Comparison of ENCODE assay signal across 15 mouse cellular contexts in the genomic region with DNA sequence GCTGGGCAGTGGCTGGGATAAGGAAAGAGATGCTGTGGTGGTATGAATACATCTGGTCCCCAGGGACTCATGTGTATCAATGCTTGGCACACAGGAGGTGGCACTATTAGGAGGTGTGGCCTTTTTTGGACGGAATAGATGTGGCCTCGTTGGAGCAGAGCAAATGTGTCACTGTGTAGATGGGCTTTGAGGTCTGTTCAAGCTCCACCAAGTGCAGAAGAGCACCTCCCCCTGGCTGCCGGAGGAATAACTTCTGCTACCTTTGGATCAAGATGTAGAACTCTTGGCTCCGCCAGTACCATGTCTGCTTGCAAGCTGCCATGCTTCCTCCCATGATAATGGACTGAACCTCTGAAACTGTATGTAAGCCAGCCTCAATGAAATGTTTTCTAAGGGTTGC. TPM values are rescaled to one million over a fixed set of nuclear protein-coding genes. Genes with fewer than 3 reads are reported as not detected.
DNase-seq lines count a peak whose midpoint lies in the region; ATAC-seq and TF ChIP-seq lines count a peak whose summit lies in the region.
"Had no signal": no experiment of that assay in that cellular context is flagged by ENCODE, and none has a peak within 500 bp of the region (broad histone marks: within the 10 kb centered on the region; RNA-seq: fewer than 3 reads in every experiment).

No protein-coding gene starts in this region.

- H3K27me3 ChIP-seq in forebrain, postnatal 0 days (ENCODE audit: insufficient read depth, low read length): no peaks in the 10 kb centered on the region
- no peaks in the 10 kb centered on the region for H3K27me3 ChIP-seq in forebrain, embryonic 13.5 days

- no peak overlapping the region for H3K4me2 ChIP-seq in forebrain, postnatal 0 days (ENCODE audit: low read depth)
- no peak overlapping the region for H3K4me2 ChIP-seq in forebrain, embryonic 13.5 days
- H3K4me2 ChIP-seq: limb, embryonic 12.5 days had no signal

- no peaks in the 10 kb centered on the region for H3K36me3 ChIP-seq in forebrain, postnatal 0 days (ENCODE audit: insufficient read depth)
- H3K36me3 ChIP-seq in forebrain, embryonic 13.5 days (ENCODE audit: poor library complexity, severe bottlenecking): no peaks in the 10 kb centered on the region
- H3K36me3 ChIP-seq: limb, embryonic 12.5 days had no signal

- TF ChIP-seq CTCF in forebrain, postnatal 0 days (IDR thresholded peaks at IDR 0.05; ENCODE audit: low read depth): peak; percentile 47
- TF ChIP-seq CTCF in lung, adult 2 months (IDR thresholded peaks at IDR 0.05; ENCODE audit: insufficient read depth, low read length): peak; percentile 32; the same call in 1 of the 2 replicates

- no peak for TF ChIP-seq POLR2A in lung, adult 2 months (IDR thresholded peaks at IDR 0.05; ENCODE audit: borderline replicate concordance, extremely low read depth, low read depth, low read length)

- no peak overlapping the region for H3K27ac ChIP-seq in forebrain, postnatal 0 days (ENCODE audit: low read depth, low read length)
- no peak overlapping the region for H3K27ac ChIP-seq in forebrain, embryonic 13.5 days
- H3K27ac ChIP-seq: limb, embryonic 12.5 days had no signal

- no peaks in the 10 kb centered on the region for H3K9me3 ChIP-seq in forebrain, postnatal 0 days (ENCODE audit: low read length)
- no peaks in the 10 kb centered on the region for H3K9me3 ChIP-seq in forebrain, embryonic 13.5 days (replicated peaks)
- H3K9me3 ChIP-seq: limb, embryonic 12.5 days had no signal

- H3K4me3 ChIP-seq in forebrain, postnatal 0 days (ENCODE audit: low read depth, low read length): no peak overlapping the region
- H3K4me3 ChIP-seq in forebrain, embryonic 13.5 days: no peak overlapping the region
- no peak overlapping the region for H3K4me3 ChIP-seq in lung, adult 2 months (replicated peaks; ENCODE audit: extremely low read depth, low read depth, low read length)
- H3K4me3 ChIP-seq: limb, embryonic 12.5 days had no signal

- H3K9ac ChIP-seq in forebrain, postnatal 0 days: no peak overlapping the region
- no peak overlapping the region for H3K9ac ChIP-seq in forebrain, embryonic 13.5 days
- H3K9ac ChIP-seq: limb, embryonic 12.5 days had no signal

- 73% methylated on average over 4 of the region's 4 CpGs for WGBS in forebrain, postnatal 0 days
- WGBS in forebrain, embryonic 13.5 days: 79% methylated on average over 4 of the region's 4 CpGs
- 70% methylated on average over 4 of the region's 4 CpGs for WGBS in lung, adult 2 months

- peaks cover 5% of the 10 kb centered on the region; the same call in 1 of the 2 replicates for H3K4me1 ChIP-seq in forebrain, postnatal 0 days (ENCODE audit: insufficient read depth)
- H3K4me1 ChIP-seq in forebrain, embryonic 13.5 days: peaks cover 29% of the 10 kb centered on the region
- peaks cover 10% of the 10 kb centered on the region for H3K4me1 ChIP-seq in lung, adult 2 months (ENCODE audit: control insufficient read depth, insufficient read depth, low read length)

- ATAC-seq in forebrain, postnatal 0 days: no peak
- ATAC-seq in forebrain, embryonic 13.5 days: no peak
- ATAC-seq in frontal cortex, adult (ENCODE audit: low TSS enrichment): no peak
- no peak for ATAC-seq in granulocyte monocyte progenitor cell, adult 5-6 weeks (replicated peaks; ENCODE audit: poor library complexity, severe bottlenecking)
- ATAC-seq: forebrain, embryonic 14.5 days had no signal

- DNase-seq in forebrain, postnatal 0 days: no peak
- no peak for DNase-seq in lung, adult 2 months
- no peak for DNase-seq in lung, adult 18-20 months
- DNase-seq in A20 (ENCODE audit: low read depth, low spot score) (peak; percentile 39), ZHBTc4 (ENCODE audit: low read depth, low spot score) (peak; percentile 61)
- DNase-seq: kidney, adult 8-10 months; layer of hippocampus, adult 9-11 months had no signal

RNA-seq across cellular contexts. Expression of gene Pdxk, which starts 3.0 kb away (rescaled TPM):
- 30.5 and 43.6 TPM in 2 replicates for total RNA-seq in forebrain, postnatal 0 days (2014; rRNA removed)
- polyA plus RNA-seq in forebrain, postnatal 0 days (2015; fragmentation: Nextera tagmentation; extraction: Ambion mirVana): 20.0 and 30.7 TPM in 2 replicates
- polyA plus RNA-seq in forebrain, embryonic 13.5 days (2015; fragmentation: Nextera tagmentation; extraction: Ambion mirVana): 7.3 and 10.1 TPM in 2 replicates
- 20.4 and 21.5 TPM in 2 replicates for polyA plus RNA-seq in lung, adult 2 months (2012; rRNA removed)
- total RNA-seq in granulocyte monocyte progenitor cell, adult 5-6 weeks (2014; fragmentation: Nextera tagmentation): 37.2 and 42.3 TPM in 2 replicates
- 15.2 and 23.4 TPM in 2 replicates for total RNA-seq in granulocyte monocyte progenitor cell, adult 5-6 weeks (2017)

RNA-seq across cellular contexts. Expression of gene Cstb, which starts 36.3 kb away (rescaled TPM):
- 55.2 and 59.0 TPM in 2 replicates for total RNA-seq in forebrain, postnatal 0 days (2014; rRNA removed)
- polyA plus RNA-seq in forebrain, postnatal 0 days (2015; fragmentation: Nextera tagmentation; extraction: Ambion mirVana): 147 and 190 TPM in 2 replicates
- polyA plus RNA-seq in forebrain, embryonic 13.5 days (2015; fragmentation: Nextera tagmentation; extraction: Ambion mirVana): 91.7 and 116 TPM in 2 replicates
- 51.9 and 62.7 TPM in 2 replicates for polyA plus RNA-seq in lung, adult 2 months (2012; rRNA removed)
- 72.8 and 118 TPM in 2 replicates for total RNA-seq in granulocyte monocyte progenitor cell, adult 5-6 weeks (2014; fragmentation: Nextera tagmentation)
- 37.3 and 43.4 TPM in 2 replicates for total RNA-seq in granulocyte monocyte progenitor cell, adult 5-6 weeks (2017)

RNA-seq across cellular contexts. Expression of gene Rrp1, which starts 48.9 kb away (rescaled TPM):
- 256 TPM in 2 replicates for total RNA-seq in forebrain, postnatal 0 days (2014; rRNA removed)
- polyA plus RNA-seq in forebrain, postnatal 0 days (2015; fragmentation: Nextera tagmentation; extraction: Ambion mirVana): 401 and 455 TPM in 2 replicates
- polyA plus RNA-seq in forebrain, embryonic 13.5 days (2015; fragmentation: Nextera tagmentation; extraction: Ambion mirVana): 354 and 366 TPM in 2 replicates
- 57.4 and 82.5 TPM in 2 replicates for polyA plus RNA-seq in lung, adult 2 months (2012; rRNA removed)
- total RNA-seq in granulocyte monocyte progenitor cell, adult 5-6 weeks (2014; fragmentation: Nextera tagmentation): 130 and 159 TPM in 2 replicates
- 404 and 430 TPM in 2 replicates for total RNA-seq in granulocyte monocyte progenitor cell, adult 5-6 weeks (2017)

RNA-seq across cellular contexts. Expression of gene Olfr1358, which starts 55.5 kb away (rescaled TPM):
- total RNA-seq in forebrain, postnatal 0 days (2014; rRNA removed): 0.71 TPM in 1 of 2 replicates, not detected in the other
- polyA plus RNA-seq in forebrain, postnatal 0 days (2015; fragmentation: Nextera tagmentation; extraction: Ambion mirVana): not detected in 2 replicates
- not detected in 2 replicates for polyA plus RNA-seq in forebrain, embryonic 13.5 days (2015; fragmentation: Nextera tagmentation; extraction: Ambion mirVana)
- not detected in 2 replicates for polyA plus RNA-seq in lung, adult 2 months (2012; rRNA removed)
- not detected in 2 replicates for total RNA-seq in granulocyte monocyte progenitor cell, adult 5-6 weeks (2014; fragmentation: Nextera tagmentation)
- total RNA-seq in granulocyte monocyte progenitor cell, adult 5-6 weeks (2017): not detected in 2 replicates
- total RNA-seq: hematopoietic stem cell, adult 5-6 weeks had no signal
- polyA plus RNA-seq: embryonic facial prominence, embryonic 11.5 days; forebrain, embryonic 14.5 days; gonadal fat pad, adult 2 months; limb, embryonic 12.5 days had no signal

Comparison
In these comparisons a context has a peak if more than half of its experiments do, and no peak if none do; other contexts are left out.
1. DNase-seq: peak in A20 (single experiment) and ZHBTc4 (single experiment); none in forebrain, postnatal 0 days (single experiment), lung, adult 2 months (single experiment) and lung, adult 18-20 months (0 of 2).